Mouse (Mus musculus) kidney, adult 2 months (tissue): ENCODE measurements at regions not wholly inside any gene's neighbourhood (a gene's known extent, or its start where the extent isn't known, plus 50 kb on each side); places are given as distances from the start of the nearest gene placed in this dataset.

Experiments used
- CTCF ChIP-seq: fragments of 200-500 bp; conservative IDR thresholded peaks from 2 replicates; pipeline ENCODE4 v1.5.1; 2011; ENCODE audit warnings: low read depth, mild to moderate bottlenecking, control low read depth, low read length, moderate library complexity, mixed read lengths; ENCODE audit not compliant: insufficient read depth, insufficient read length
- POLR2A ChIP-seq: fragments of 200-500 bp; IDR thresholded peaks from one replicate; pipeline ENCODE4 v1.6.1; 2011; ENCODE audit warnings: low read depth, low read length, control low read depth

DNA sequence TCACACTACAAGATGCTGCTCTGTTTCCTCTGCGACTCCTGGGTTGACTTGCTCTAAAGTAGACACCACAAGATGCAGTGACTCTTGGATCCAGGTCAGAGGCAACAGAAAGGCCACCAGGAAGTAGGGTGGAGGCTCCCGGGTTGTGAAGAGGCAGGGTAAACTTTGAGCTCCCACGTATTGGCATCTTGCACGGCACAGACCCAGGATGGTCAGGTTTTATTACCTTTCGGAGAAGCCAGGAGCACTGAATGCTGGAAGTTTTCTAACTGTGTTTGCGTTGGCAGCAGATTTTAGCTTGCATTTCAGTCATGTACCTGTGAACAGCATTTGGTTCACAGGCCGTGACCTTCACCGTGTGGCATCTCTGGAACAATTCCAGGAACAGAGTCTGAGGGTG is 227.2 kb upstream of the Foxq1 start:
- TF ChIP-seq CTCF (no peak), POLR2A (no peak)
